Mouse (Mus musculus): ENCODE measurements around the gene Spink2.
A peak's percentile ranks its signal among the peaks of the same experiment; 100 is the strongest.
"Not testable (repeated sequence)": the region's sequence is repeated elsewhere in the genome, so short reads cannot be mapped to it uniquely, and the experiment has no call there.

The Spink2 gene

DNA sequence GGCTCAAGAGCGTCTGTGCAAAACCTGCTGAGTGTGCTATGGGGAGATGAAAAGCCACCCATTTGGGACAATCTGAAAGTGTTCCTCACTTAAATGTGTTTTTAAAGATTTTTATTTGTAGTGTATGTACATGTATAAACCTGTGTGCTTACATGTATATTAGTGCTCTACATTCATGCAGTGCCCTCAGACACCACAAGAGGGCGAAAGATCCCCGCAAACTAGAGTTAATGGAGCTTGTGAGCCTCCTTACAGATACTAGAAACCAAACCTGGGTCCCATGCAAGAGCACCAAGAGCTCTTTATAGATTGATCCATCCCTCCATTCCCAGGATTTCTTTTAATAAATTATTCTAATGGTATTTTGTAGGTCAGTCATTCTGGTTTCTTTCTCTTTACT lies 17.3 kb downstream of the Spink2 start:
- peak; percentile 76 for DNase-seq (ENCODE audit: low read depth)

DNA sequence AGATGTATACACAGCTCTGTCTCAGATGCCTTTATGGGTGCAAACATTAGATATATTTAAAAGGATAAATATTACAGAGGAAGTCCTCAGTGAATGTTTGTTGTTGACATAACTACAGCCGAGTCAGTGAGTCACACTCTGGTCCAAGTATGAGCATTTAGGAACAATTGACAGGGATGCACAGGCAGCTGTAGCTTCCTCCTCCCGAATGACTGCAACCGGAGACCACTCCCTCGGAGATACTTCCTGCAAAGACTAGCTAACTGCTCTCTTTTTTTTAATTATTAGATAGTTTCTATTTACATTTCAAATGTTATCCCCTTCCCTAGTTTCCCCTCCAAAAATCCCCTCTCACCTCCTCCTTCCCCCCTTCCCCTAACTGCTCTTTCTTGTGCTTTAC lies 18.0 kb downstream of the Spink2 start:
- no peak for DNase-seq (ENCODE audit: low read depth)

DNA sequence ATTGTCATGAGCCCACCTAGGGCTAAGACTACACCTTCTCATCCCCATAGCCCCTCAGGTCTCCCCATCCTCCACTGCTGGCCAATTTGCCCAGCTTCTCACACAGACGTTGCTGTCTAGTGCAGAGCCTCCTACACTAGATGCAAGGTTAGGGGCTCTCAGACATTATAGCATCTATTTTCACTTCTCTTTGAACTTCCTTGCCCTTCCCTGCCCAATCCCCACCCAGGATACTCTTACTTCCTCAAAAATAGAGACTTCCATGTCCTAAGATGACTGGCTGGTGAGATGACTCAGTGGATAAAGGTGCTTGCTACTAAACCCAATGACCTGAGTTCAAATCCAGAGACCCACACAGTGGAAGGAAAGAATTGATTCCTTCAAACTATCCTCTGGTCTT lies 19.6 kb downstream of the Spink2 start:
- no peak for DNase-seq (ENCODE audit: low read depth)

DNA sequence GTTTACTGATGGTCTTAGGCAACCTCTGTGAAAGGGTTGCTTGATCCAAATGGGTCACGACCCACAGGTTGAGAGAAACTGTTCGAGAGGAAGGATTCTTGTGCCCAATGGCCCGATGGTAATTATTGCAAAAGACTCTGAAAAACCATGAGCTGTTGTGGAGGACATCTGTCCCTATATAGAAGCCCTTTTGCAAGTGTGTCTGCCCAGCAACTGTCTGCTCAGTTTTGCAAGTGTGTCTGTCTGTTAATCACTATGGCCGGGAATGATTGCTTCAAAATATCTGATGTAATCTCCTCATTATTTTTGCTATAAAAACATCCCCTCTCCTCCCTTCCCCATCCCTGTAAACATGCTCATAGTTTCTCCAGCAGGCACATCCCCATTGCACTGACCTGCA lies 20.2 kb downstream of the Spink2 start:
- no peak for DNase-seq (ENCODE audit: low read depth)

DNA sequence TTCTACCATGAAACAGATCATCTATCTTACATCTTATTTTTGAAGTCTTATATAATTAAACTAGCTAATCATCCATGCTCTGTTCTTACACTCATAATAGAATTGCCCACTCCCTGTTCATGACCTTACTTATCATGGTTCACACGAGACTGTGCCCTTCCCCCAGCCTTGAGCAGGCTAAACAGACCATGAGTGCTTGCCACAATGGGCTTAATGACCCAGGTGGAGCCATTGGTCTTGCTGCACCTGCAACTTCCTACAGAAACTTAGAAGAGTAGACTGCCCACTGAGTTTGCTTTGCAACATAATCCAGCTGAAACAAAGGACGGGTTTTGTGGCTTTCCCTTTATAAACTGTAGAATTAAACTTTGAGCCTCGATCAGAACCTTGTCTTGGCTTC lies 22.5 kb downstream of the Spink2 start:
- no peak for DNase-seq (ENCODE audit: low read depth)

DNA sequence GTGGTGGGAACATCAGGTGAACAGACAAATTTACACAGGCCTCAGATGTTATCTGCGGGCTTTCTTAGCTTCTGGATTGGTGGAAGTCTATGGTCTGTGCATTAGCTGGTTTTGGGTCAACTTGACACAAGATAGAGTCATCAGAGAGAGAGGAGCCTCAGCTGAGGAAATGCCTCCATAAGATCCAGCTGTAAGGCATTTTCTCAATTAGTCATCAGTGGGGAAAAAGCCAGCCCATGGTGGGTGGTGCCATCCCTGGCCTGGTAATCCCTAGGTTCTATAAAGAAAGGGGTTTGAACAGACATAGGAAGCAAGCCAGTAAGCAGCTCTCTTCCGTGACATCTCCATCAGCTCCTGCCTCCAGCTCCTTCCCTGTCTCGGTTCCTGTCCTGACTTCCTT lies 25.9 kb downstream of the Spink2 start:
- DNase-seq (ENCODE audit: low read depth) = no peak

DNA sequence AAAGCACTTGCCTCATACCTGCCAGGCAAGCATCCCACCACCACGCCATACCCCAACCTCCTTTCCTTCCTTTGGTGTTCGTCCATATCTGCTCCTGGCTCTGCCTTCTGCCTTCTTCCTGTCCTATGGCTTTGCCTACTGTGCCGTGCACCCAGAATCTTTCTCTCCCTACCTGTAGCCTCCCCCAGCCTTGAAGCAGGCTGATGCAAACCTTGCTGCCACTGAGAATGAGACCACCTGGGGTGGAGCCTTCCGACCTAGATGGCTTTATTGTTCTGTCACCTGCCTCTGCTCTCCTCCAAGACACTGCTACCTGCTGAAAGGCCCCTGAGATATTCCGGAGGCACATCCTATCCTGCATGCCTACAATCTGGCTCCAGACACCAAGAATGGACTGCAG lies 27.4 kb downstream of the Spink2 start:
- DNase-seq (ENCODE audit: low read depth) = not testable (repeated sequence)

DNA sequence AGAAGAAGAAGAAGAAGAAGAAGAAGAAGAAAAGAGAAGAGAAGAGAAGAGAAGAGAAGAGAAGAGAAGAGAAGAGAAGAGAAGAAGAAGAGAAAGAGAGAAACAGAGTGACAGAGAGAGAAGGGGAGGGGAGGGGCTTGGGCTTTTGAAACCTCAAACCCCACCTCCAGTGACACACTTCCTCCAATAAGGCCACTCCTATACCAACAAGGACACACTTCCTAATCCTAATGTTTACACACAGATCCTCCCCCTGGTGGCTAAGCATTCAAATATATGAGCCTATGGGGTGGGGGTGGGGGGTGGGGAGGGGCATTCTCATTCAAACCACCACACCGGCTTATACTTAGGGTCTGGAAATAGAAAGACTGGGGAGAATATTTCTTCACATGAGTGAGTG lies 27.9 kb downstream of the Spink2 start:
- DNase-seq (ENCODE audit: low read depth) = no peak

DNA sequence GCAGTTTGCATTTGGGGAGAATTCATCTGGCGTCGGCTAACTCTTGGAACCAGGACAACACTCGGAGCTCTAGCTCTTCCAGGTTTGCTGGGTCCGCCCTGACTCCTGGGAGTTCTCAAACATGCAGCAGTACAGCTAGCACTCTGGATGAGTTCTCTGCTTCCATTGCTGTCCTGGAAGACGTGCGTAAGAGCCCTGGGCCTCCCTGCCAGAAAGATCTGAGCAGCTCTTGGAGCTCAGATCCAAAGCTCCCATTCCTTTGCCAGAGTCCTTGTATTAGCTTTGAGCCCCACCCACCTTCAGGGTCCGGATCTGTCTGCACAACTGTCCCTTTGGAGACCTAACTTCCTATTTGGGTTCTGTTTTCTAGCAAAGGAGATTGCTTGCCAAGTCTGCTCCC lies 29.8 kb downstream of the Spink2 start:
- no peak for DNase-seq (ENCODE audit: low read depth)

DNA sequence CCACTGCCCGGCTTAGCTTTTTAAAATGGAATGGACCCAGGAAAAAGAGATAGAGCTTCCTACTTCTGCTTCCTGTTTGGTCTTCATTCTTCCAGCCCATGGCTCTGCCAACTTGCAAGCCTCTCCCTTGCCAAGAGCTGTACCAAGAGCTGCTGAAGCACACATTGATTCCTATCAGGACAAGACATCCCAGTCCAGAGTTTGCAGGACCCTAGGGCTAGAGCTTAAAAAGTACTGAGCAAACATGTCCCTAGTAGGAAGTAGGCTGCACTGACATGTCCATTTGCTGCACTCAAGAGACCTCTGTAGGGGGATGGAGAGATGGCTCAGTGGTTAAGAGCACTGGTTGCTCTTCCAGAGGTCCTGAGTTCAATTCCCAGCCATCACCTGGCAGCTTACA lies 32.3 kb downstream of the Spink2 start:
- DNase-seq (ENCODE audit: low read depth) = no peak

DNA sequence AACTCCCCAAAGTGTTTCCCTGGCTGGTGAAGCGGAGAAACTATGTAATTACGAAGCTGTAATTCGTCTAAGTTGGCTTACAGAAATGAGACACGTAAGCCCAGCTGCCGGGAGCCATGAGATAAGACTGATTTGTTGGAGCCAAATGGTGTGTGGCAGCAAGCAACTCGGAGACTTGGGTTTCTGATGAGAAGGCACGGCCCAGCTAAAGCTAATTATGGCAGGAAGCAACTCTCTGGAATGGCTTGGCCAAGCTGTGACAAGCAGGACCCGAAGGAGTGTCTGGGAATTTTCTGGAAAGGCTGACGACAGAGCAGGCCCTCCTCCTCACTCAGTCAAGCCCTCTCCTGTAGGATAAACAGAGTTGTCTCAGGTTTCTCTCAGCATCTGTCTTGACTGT lies 33.3 kb downstream of the Spink2 start:
- no peak for DNase-seq (ENCODE audit: low read depth)

DNA sequence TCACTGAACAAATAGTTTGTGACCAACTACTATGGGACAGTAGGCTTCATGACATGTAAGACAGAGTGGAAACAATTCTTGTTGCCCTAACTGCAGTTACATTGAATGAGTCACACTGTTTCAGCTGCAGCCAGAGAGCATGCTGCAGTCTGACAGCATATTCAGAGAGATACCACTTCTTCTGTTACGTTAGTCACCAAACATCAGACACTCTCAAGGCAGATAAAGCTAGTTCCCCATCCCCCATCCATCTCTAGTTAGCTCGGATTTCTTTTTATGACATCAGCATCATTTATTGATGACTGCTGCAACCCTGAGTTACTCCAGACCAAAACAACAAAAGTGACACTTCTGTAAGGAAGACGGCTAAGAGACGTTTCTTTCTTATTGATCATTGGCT lies 36.5 kb downstream of the Spink2 start:
- no peak for DNase-seq (ENCODE audit: low read depth)

DNA sequence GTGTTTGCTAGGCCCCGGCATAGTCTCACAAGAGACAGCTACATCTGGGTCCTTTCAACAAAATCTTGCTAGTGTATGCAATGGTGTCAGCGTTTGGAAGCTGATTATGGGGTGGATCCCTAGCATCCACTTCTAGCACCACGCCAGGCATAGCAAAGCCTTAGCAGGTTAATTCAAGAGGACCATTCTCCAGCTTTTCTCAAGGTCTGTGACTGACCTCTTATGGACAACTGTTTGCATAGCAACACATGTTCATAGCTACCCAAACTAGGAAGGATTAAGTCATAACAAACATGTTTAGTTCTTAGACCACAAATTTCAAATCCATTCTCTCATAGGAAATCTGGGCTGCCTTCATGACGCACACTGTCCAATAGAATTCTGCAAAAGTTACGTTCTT lies 40.7 kb downstream of the Spink2 start:
- no peak for DNase-seq (ENCODE audit: low read depth)

DNA sequence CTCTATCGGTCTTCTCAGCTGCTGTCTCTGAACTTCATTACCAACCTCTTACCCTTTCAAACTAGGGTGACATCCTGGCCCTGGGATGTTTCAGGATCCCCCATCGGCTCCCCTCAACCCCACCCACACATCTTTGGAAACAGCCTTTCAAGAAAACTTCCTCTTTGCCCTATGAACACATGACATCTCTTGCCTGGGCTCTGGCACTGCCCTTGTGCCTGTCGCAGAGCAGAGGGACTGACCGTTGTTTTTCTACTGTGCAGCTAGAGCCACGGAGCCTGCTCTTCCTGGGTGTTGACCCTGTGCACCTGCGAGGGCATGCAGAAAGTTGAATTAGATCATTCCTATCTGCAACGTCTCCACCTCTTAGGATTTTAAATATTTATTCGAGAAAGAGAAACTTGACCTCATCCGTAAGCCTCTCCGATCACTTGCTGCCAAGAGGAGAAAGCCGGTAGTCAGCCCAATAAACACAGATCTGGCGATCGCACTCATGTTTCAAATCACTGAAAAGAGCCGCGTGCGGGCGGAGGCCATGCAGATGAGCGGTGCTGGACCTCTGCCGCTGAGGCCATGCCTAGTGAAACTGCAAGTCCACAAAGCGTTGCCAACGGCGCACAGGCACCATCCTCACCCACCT lies 43.8 kb downstream of the Spink2 start:
- no peak for DNase-seq (ENCODE audit: low read depth)

DNA sequence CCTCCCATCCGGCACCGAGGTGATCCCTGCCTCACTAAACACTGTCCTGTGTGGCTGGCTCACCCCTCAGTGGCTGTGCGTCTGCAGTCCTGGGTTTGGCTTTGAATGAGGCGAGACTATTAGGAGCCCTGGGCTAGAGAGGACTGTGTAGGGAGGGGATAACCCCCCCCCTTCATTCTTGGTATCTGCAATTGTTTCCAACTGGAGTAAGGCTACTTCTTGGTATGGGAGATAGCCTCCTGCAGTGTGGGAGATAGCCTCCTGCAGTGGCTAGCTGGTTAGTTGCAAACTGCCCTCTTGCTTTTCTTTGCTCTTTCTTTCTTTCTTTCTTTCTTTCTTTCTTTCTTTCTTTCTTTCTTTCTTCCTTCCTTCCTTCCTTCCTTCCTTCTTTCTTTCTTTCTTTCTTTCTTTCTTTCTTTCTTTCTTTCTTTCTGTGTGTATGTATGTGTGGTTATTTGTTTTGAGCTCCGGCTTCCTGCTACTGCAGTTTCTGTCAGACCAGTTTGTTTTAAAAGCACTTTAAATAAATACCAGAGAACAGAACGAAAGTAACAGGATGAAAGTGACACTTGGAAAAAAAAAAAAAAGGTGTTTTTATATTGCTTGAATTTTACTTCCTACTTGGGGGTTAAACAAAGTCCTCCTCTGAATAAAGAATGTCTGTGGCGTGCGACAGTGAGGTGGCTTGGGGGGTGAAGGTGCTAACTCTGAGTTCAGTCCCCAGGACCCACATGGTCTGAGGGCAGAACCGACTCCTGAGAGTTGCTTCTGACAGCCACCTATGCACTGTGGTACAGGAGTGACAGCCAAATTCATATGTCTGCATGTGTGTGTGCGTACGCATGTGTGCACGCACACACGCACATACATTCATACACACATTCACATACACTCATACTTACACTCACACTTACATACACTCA lies 45.3 kb downstream of the Spink2 start:
- no peak for DNase-seq (ENCODE audit: low read depth)

DNA sequence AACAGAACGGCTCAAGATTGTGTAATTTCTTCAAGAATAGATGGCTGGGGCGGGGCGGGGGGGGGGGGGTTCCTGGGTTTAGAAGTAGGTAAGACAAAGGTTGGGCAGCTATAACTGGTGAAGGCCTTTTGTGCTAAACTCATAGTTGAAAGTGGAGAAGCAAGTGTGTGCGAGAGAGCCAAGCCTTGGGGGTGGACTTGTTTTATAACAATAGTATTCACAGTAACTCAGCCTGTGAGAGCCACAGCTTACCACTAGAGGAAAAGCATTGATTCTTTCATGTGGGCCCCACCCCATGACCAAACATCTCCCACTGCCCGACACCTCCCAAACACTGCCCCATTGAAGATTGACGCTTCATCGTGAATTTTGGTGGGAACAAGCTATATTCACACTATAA lies 47.7 kb downstream of the Spink2 start:
- no peak for DNase-seq (ENCODE audit: low read depth)

DNA sequence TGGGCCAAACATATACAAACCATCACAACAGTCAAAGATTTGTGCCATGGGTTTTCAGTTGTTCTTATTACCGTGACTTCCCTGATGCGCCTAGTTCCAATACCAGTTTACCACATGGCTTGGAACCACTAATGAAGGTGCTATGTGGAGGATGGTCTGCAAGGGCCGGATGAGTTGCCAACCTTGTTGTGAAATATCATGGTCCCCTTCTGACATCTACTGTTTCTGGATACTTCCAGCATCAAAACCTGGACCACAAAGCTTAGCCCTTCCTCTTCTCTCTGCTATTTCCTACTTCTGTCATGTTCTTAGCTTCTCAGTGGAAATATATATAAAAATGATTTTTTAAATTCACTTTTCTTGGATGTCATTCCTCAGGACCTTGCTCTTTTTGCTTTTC lies 48.7 kb downstream of the Spink2 start:
- no peak for DNase-seq (ENCODE audit: low read depth)

DNA sequence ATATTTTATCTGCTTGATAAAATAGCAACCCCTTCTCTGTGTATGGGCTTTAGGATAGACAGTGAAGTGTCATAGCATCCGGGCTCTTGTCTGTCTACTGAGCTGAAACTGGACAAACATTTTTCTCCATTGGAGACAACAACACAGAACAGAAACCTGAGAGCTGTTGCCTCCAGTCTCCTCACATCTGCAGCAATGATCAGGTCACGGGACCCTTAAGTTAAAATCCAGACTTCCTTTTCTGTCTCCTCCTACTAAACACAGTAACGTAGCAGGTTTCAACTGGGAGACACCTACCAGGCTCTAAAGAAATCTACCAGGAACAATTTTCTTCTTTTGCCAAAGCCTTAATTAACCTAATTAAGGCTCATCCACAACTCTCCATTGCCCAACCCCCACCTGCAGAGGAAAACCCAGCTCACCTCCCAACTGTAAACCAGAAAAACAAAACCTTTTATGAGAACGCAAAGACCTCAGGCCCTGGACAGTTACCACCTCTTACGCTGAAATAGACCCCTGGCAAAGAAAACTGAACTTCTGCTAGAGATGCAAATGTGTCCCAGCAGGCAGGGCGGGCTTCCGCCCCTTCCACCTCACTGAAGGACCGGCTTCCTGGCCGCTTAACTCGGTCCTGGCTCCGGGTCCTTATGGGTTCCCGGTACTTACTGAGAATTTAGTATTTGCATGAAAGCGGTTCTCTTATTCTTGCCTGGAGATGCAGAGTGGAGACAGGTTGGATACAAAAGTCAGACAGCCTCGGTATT lies 53.3 kb downstream of the Spink2 start:
- no peak for DNase-seq (ENCODE audit: low read depth)

DNA sequence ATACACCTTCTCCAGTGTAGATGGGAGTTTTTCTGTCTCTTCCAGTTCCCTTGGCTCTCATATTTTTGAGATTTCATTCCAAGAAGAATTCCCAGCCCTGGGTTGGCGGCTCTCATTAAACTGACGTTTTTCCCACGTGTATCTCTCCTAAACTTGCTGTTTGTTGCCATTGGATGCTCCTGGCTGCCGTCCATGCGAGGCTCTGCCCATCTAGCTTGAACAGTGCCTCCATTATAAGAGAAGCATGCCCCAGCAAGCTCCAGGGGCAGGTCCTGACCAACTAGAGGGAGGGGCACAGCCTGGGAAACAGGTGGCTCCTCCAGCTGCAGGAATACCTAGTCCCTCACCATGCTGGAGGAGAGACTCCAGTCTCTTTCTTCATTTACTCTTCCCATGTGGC lies 54.3 kb downstream of the Spink2 start:
- no peak for DNase-seq (ENCODE audit: low read depth)

DNA sequence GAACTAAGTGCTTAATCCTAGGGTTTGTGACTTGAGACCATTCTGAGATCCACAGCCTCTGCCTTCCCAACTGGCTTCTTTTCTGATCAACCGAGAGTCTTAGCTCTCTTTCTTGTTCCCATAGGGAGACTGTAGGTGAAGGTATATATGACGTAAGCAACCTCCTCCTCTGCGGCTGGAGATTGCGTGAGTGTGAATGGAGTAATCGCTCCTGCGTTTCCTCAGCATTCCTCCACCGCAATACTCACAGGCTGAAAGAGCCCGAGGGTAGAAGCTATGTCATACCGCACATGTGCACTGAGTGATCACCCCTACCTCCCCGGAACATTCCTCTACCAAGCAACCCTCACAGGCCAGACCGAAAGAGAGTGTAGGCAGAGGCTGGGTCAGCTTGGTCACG lies 55.7 kb downstream of the Spink2 start:
- no peak for DNase-seq (ENCODE audit: low read depth)

All from c-Kit-positive CD71-negative TER-119-negative erythroid progenitor cells, embryonic 14.5 days (primary cell).